Comparison of ENCODE assay signal across 8 mouse cellular contexts in the genomic region with DNA sequence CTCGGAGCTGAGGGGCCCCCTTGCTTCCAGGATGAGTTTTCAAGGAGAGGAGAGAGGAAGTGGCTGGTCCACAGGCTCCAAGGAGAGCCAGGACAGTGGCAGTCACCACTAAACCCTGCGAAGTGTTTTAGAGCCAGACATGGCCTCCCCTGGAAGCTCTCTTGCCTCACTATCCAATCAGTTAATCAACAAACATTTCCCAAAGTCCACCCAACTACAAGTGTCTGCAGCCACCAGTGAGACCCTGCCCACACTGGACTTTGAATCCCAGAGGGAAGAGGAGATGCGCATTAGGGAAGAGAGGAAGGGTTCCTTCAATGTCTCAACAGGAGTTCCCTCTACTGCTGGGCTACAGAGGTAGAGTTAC. TPM values are rescaled to one million over a fixed set of nuclear protein-coding genes. Genes with fewer than 3 reads are reported as not detected.
DNase-seq lines count a peak whose midpoint lies in the region; ATAC-seq lines count a peak whose summit lies in the region.

No protein-coding gene starts in this region.

- peak overlapping the region; percentile 87 to 97 for H3K4me3 ChIP-seq in heart, embryonic 14.5 days (ENCODE audit: control insufficient read depth in 1 of 2, insufficient read depth in 1 of 2, low read depth in 1 of 2, low read length in 2 of 2)
- peak overlapping the region; percentile 74 for H3K4me3 ChIP-seq in hindbrain, embryonic 13.5 days
- peak overlapping the region; percentile 83 for H3K4me3 ChIP-seq in midbrain, embryonic 10.5 days

- peaks cover 11% of the 10 kb centered on the region for H3K27me3 ChIP-seq in heart, embryonic 14.5 days (ENCODE audit: control insufficient read depth, insufficient read depth, low read length)
- peaks cover 16% of the 10 kb centered on the region for H3K27me3 ChIP-seq in hindbrain, embryonic 13.5 days
- peaks cover 35% of the 10 kb centered on the region for H3K27me3 ChIP-seq in midbrain, embryonic 10.5 days (ENCODE audit: low read depth, poor library complexity, severe bottlenecking)

- no peak for ATAC-seq in heart, embryonic 14.5 days (ENCODE audit: insufficient number of reproducible peaks, insufficient read depth, low FRiP score, low read depth)
- no peak for ATAC-seq in hindbrain, embryonic 13.5 days (ENCODE audit: low FRiP score)

- DNase-seq in heart, adult 8-10 months (ENCODE audit: low spot score), result no peak
- peak; percentile 8 for DNase-seq in Muller cell, postnatal 12 days (ENCODE audit: inconsistent ontology term)
- DNase-seq in midbrain, embryonic 10.5 days (ENCODE audit: low spot score), result no peak
- no peak for DNase-seq in ovary, postnatal 10 days (ENCODE audit: low spot score)
- no peak for DNase-seq in left cerebral cortex, adult 11 months (ENCODE audit: low spot score)
- DNase-seq in thymus, adult 18-20 months, result no peak

- peaks cover 0 to 7% of the 10 kb centered on the region in 2 experiments; a peak in 3 of 4 replicates for H3K4me1 ChIP-seq in heart, embryonic 14.5 days (ENCODE audit: control insufficient read depth in 2 of 2, insufficient read depth in 2 of 2, low read length in 2 of 2)
- H3K4me1 ChIP-seq in hindbrain, embryonic 13.5 days (replicated peaks), result peaks cover 9% of the 10 kb centered on the region
- H3K4me1 ChIP-seq in midbrain, embryonic 10.5 days, result peaks cover 15% of the 10 kb centered on the region

- H3K9me3 ChIP-seq in heart, embryonic 14.5 days (ENCODE audit: control insufficient read depth, low read length), result 0 out of 2 replicates have a peak, but pooled peaks cover 3% of the 10 kb centered on the region
- H3K9me3 ChIP-seq in hindbrain, embryonic 13.5 days, result 0 out of 2 replicates have a peak, but pooled peaks cover 10% of the 10 kb centered on the region
- peaks cover 9% of the 10 kb centered on the region for H3K9me3 ChIP-seq in midbrain, embryonic 10.5 days (replicated peaks)

- H3K4me2 ChIP-seq in heart, embryonic 14.5 days (ENCODE audit: low read length), result peak overlapping the region; percentile 87
- H3K4me2 ChIP-seq in hindbrain, embryonic 13.5 days, result peak overlapping the region; percentile 80

- H3K9ac ChIP-seq in heart, embryonic 14.5 days (ENCODE audit: low read length), result peak overlapping the region; percentile 88
- peak overlapping the region; percentile 87 for H3K9ac ChIP-seq in hindbrain, embryonic 13.5 days

- no peak overlapping the region for H3K27ac ChIP-seq in heart, embryonic 14.5 days (replicated peaks in 1 of 2; ENCODE audit: control insufficient read depth in 1 of 2, insufficient read depth in 1 of 2, low read depth in 2 of 2, low read length in 2 of 2)
- peak overlapping the region; percentile 93 for H3K27ac ChIP-seq in hindbrain, embryonic 13.5 days
- peak overlapping the region; percentile 91 for H3K27ac ChIP-seq in midbrain, embryonic 10.5 days (replicated peaks)

- 31% methylated on average over 3 of the region's 3 CpGs for WGBS in heart, embryonic 14.5 days
- WGBS in hindbrain, embryonic 13.5 days, result 20% methylated on average over 3 of the region's 3 CpGs
- WGBS in midbrain, embryonic 10.5 days, result 29% methylated on average over 3 of the region's 3 CpGs

- H3K36me3 ChIP-seq in heart, embryonic 14.5 days (ENCODE audit: control insufficient read depth, insufficient read depth, low read length), result no peaks in the 10 kb centered on the region
- peaks cover 9% of the 10 kb centered on the region for H3K36me3 ChIP-seq in hindbrain, embryonic 13.5 days
- peaks cover 6% of the 10 kb centered on the region; the same call in 1 of the 2 replicates for H3K36me3 ChIP-seq in midbrain, embryonic 10.5 days

RNA-seq across cellular contexts. Expression of a gene that starts 0.8 kb away (rescaled TPM):
- polyA plus RNA-seq in heart, embryonic 14.5 days (2014; fragmentation: Nextera tagmentation; extraction: Ambion mirVana), result 5.1 and 6.0 TPM in 2 replicates
- 1 to 10 TPM; 3.4 to 4.4 (median 4.1) TPM for total RNA-seq in heart, adult 8-10 months (2022)
- polyA plus RNA-seq in hindbrain, embryonic 13.5 days (2015; fragmentation: Nextera tagmentation; extraction: Ambion mirVana), result 9.4 and 10.9 TPM in 2 replicates
- 6.3 and 7.0 TPM in 2 replicates for polyA plus RNA-seq in midbrain, embryonic 10.5 days (2016; fragmentation: Nextera tagmentation; extraction: Ambion mirVana)

Comparison
In these comparisons a context has a peak if more than half of its experiments do, and no peak if none do; other contexts are left out.
1. H3K27ac ChIP-seq: peak in hindbrain, embryonic 13.5 days (single experiment) and midbrain, embryonic 10.5 days (single experiment); none in heart, embryonic 14.5 days (0 of 2).
2. Peak in every context shown above with its lines, with median percentiles within 50 percentile points of each other: H3K4me3 ChIP-seq.